ENCODE assay signal across 16 mouse cellular contexts in the genomic region with DNA sequence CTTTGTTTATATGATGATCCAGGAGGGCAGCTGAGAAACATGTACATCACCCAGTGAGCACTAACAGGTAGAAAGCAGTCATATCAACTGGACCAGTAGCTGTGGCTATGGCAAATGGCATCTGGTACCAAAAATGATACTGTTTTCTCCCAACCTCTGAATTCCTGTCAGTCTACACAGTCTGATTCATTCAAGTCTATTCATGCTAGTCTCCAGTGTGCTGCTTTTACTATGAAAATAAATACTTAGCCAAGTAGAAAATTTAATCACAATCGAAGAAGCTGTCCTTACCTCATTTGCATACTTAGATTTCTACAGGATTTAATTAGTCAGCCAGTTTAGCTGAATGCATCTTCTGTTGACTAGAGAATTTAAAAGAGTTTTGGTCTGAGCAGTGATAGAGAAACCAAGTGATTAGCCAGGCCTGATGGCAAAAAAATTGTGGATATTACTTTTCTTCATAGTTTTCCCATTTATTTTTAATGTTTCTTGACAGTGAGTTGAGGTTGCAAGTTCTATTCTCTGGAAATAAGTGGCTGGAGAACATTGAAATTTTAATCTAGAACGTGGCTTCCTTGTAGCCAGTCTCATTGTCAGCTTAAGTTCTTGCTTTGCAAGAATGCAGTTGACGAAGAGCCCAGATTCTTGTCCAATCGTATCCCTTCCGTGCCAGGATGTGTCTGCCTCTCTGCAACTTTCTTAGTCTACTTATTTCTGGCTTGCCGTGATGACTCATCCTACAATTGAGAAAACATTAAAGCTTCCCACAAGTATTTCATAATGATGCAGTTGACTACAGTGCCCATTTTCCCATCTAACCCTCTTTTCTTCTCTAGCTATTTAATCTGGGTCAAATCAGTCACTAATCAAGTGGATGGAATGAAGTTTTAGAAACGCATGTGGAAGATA. TPM values are rescaled to one million over a fixed set of nuclear protein-coding genes. Genes with fewer than 3 reads are reported as not detected.
A peak's percentile ranks its signal among the peaks of the same experiment; 100 is the strongest.
DNase-seq lines count a peak whose midpoint lies in the region; ATAC-seq and TF ChIP-seq lines count a peak whose summit lies in the region.
"Had no signal": no experiment of that assay in that cellular context is flagged by ENCODE, and none has a peak within 500 bp of the region (broad histone marks: within the 10 kb centered on the region; RNA-seq: fewer than 3 reads in every experiment).

No protein-coding gene starts in this region.

- H3K27me3 ChIP-seq in myocyte (ENCODE audit: control insufficient read depth, insufficient read depth, insufficient read length): no peaks in the 10 kb centered on the region
- no peaks in the 10 kb centered on the region for H3K27me3 ChIP-seq in hindbrain, postnatal 0 days (ENCODE audit: insufficient read depth, low read length)
- H3K27me3 ChIP-seq: heart, embryonic 15.5 days; liver, embryonic 13.5 days; megakaryocyte, embryonic 14.5 days had no signal

- ATAC-seq in hindbrain, postnatal 0 days: no peak

- H3K9me3 ChIP-seq in hindbrain, postnatal 0 days (ENCODE audit: low read length): no peaks in the 10 kb centered on the region
- H3K9me3 ChIP-seq: heart, embryonic 15.5 days; liver, embryonic 13.5 days; megakaryocyte, embryonic 14.5 days had no signal

- no peaks in the 10 kb centered on the region for H3K4me1 ChIP-seq in hindbrain, postnatal 0 days (ENCODE audit: insufficient read depth, low read length)
- H3K4me1 ChIP-seq: heart, embryonic 15.5 days; liver, embryonic 13.5 days had no signal

- WGBS in hindbrain, postnatal 0 days: 70% methylated on average over 7 of the region's 7 CpGs

- no peaks in the 10 kb centered on the region for H3K79me2 ChIP-seq in myocyte (ENCODE audit: control insufficient read depth, insufficient read depth)

- H3K9ac ChIP-seq in hindbrain, postnatal 0 days (replicated peaks; ENCODE audit: low read length): no peak overlapping the region
- H3K9ac ChIP-seq: heart, embryonic 15.5 days; hindbrain, embryonic 14.5 days; liver, embryonic 13.5 days had no signal

- peak overlapping the region; percentile 55 for H3K4me2 ChIP-seq in myocyte (ENCODE audit: low read depth)
- no peak overlapping the region for H3K4me2 ChIP-seq in hindbrain, postnatal 0 days (ENCODE audit: low read depth, low read length)
- H3K4me2 ChIP-seq: heart, embryonic 15.5 days; hindbrain, embryonic 14.5 days; liver, embryonic 13.5 days had no signal

- no peak overlapping the region for H3ac ChIP-seq in myocyte (ENCODE audit: control insufficient read depth, insufficient read length)

- H3K36me3 ChIP-seq in myocyte (ENCODE audit: control insufficient read depth, insufficient read depth): no peaks in the 10 kb centered on the region
- no peaks in the 10 kb centered on the region for H3K36me3 ChIP-seq in hindbrain, postnatal 0 days (ENCODE audit: insufficient read depth, low read length)
- H3K36me3 ChIP-seq: heart, embryonic 15.5 days; liver, embryonic 13.5 days had no signal

- DNase-seq in gastrocnemius, adult 18-20 months (ENCODE audit: low spot score): peak; percentile 39
- DNase-seq in gastrocnemius, postnatal 4 days (ENCODE audit: low spot score in 2 of 2): no peak
- DNase-seq in retina, postnatal 1 day: peak; percentile 7
- no peak for DNase-seq in retina, embryonic 14.5 days (ENCODE audit: low spot score)
- peak; percentile 78 for DNase-seq in fibroblast of lung, adult 2 months (ENCODE audit: low read depth)
- DNase-seq in hindbrain, postnatal 0 days (ENCODE audit: low spot score): no peak
- DNase-seq in yolk sac, embryonic 10.5 days (ENCODE audit: low spot score): no peak
- DNase-seq: cerebellum, postnatal 14 days; kidney, adult 2 months; liver, embryonic 13.5 days; thymus, adult 2 months had no signal

- TF ChIP-seq POLR2A in myocyte (IDR thresholded peaks at IDR 0.05; ENCODE audit: insufficient read length, low read depth): no peak

- no peak for TF ChIP-seq CTCF in hindbrain, postnatal 0 days (IDR thresholded peaks at IDR 0.05; ENCODE audit: low read depth)

- H3K4me3 ChIP-seq in myocyte: no peak overlapping the region
- no peak overlapping the region for H3K4me3 ChIP-seq in hindbrain, postnatal 0 days (ENCODE audit: low read length)
- H3K4me3 ChIP-seq: heart, embryonic 15.5 days; liver, embryonic 13.5 days; megakaryocyte, embryonic 14.5 days had no signal

- H3K27ac ChIP-seq in hindbrain, postnatal 0 days: no peak overlapping the region
- H3K27ac ChIP-seq: heart, embryonic 15.5 days; hindbrain, embryonic 14.5 days; liver, embryonic 13.5 days had no signal

TF ChIP-seq in myocyte, 11 proteins besides CTCF, POLR2A, EP300 and RAD21:
- TF ChIP-seq TCF3 (IDR thresholded peaks at IDR 0.05; ENCODE audit: insufficient read length, low read depth): no peak
- TF ChIP-seq MYOG (IDR thresholded peaks at IDR 0.05; ENCODE audit: control insufficient read depth in 1 of 3, insufficient read depth in 1 of 3, insufficient read length in 2 of 3, low read depth in 2 of 3): no peak
- peak; percentile 70; the same call in 1 of the 2 replicates for TF ChIP-seq CEBPB (IDR thresholded peaks at IDR 0.05; ENCODE audit: insufficient read depth, poor library complexity, severe bottlenecking)
- TF ChIP-seq REST (IDR thresholded peaks at IDR 0.05; ENCODE audit: insufficient read depth, insufficient read length): no peak

RNA-seq across cellular contexts. Expression of gene Tmeff2, which starts 39.9 kb away (rescaled TPM):
- total RNA-seq in gastrocnemius, adult 18-20 months (2021): 1 to 10 TPM in 1 of 2 experiments, under 1 TPM in 1; 0.98 to 1.2 TPM
- total RNA-seq in gastrocnemius, postnatal 4 days (2021): 10 to 100 TPM; 15.9 to 20.9 TPM
- 5.1 TPM for polyA plus RNA-seq in myocyte (2012; fragmentation: generic; extraction: Trizol)
- total RNA-seq in hindbrain, postnatal 0 days (2014; rRNA removed): 34.6 and 37.8 TPM in 2 replicates
- 62.1 and 63.6 TPM in 2 replicates for polyA plus RNA-seq in hindbrain, postnatal 0 days (2015; fragmentation: Nextera tagmentation; extraction: Ambion mirVana)
- total RNA-seq: MEL had no signal

Comparison
In these comparisons a context has a peak if more than half of its experiments do, and no peak if none do; other contexts are left out.
1. DNase-seq: peak in gastrocnemius, adult 18-20 months (single experiment), retina, postnatal 1 day (single experiment) and fibroblast of lung, adult 2 months (single experiment); none in gastrocnemius, postnatal 4 days (0 of 2), retina, embryonic 14.5 days (single experiment), hindbrain, postnatal 0 days (single experiment) and yolk sac, embryonic 10.5 days (single experiment).
2. RNA of gene Tmeff2, which starts 39.9 kb away (total RNA-seq): 34.6 to 37.8 TPM in hindbrain, postnatal 0 days and 15.9 to 20.9 TPM in gastrocnemius, postnatal 4 days; 0.98 to 1.2 TPM in gastrocnemius, adult 18-20 months; every median in the first group is over 4 times any median in the second.